Mouse (Mus musculus) urinary bladder, postnatal 25 days (tissue): ENCODE results near the gene Gpr179.
"Not testable (repeated sequence)": the region's sequence is repeated elsewhere in the genome, so short reads cannot be mapped to it uniquely, and the experiment has no call there.

Experiments used
- DNase-seq: peaks from one replicate; pipeline ENCODE4 v3.0.0; 2022; ENCODE audit warnings: low spot score

Gpr179 gene

DNA sequence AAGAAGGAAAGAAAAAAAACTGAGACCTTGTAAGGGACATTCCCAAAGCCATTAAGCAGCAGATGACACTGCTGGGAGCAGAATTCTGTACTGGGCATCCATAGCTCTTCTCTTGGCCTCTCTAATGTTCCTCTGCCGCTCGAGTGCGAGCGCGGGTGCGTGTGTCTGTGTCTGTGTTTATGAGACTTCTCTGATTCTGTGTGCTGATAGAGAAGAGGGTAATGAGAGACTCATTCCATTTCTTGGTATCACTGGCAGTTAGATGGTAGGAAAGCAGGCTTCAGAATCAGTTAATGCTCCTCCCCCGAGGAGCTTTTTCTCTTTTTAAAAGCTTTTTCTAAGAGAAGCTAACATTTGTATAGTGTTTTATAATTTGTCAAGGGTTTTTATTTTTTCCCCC lies 3.4 kb upstream of the Gpr179 start:
- no peak for DNase-seq

DNA sequence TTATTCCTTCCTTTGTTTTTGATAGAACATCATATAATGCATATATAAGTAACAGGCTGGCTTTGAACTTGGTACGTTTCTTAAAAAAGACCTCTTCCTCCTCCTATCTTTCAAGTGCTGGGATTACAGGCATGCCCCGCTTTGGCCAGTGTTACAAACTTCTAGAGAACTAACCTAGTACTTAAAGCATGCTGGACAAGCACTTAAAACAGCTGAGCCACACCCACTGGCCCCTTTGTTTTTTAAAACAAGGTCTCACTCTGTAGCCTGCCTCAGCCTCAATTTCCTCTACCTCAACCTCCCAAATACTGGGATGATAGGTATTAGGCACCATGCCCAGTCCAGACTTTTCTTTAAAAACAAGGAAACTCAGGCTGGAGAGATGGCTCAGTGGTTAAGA lies 2.8 kb upstream of the Gpr179 start:
- DNase-seq, result no peak

- no peak for DNase-seq
These were observed 1.2 kb upstream of the Gpr179 start for GRCm38 (mm10) chr11:97352935-97353597.

GRCm38 (mm10) chr11:97350035-97350434 lies 1.8 kb downstream of the Gpr179 start:
- peak; percentile 36 for DNase-seq

- no peak for DNase-seq
These were observed 4.6 kb downstream of the Gpr179 start for GRCm38 (mm10) chr11:97347291-97347690.

- DNase-seq, result no peak
These were observed 5.5 kb downstream of the Gpr179 start for GRCm38 (mm10) chr11:97346383-97346782.

DNA sequence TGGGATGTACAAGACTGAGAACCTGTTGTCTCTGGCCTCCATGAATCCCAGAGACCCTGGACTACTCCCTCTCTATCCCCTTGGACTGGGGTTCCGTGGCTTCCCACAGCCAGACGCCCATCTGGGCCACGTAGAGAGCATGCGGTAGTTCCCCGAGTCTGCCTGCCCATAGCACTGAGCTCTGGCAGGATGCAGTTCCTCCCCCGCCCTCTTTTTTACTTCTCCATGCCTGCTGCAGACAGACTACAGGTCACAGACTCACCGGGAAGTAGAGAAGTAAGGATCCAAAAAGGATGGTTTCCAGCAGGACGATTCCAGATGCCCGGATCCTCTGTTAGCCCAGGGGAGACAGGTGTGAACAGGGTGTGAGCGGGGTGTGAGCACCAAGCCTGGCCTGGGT lies 6.4 kb downstream of the Gpr179 start:
- DNase-seq, result no peak

DNA sequence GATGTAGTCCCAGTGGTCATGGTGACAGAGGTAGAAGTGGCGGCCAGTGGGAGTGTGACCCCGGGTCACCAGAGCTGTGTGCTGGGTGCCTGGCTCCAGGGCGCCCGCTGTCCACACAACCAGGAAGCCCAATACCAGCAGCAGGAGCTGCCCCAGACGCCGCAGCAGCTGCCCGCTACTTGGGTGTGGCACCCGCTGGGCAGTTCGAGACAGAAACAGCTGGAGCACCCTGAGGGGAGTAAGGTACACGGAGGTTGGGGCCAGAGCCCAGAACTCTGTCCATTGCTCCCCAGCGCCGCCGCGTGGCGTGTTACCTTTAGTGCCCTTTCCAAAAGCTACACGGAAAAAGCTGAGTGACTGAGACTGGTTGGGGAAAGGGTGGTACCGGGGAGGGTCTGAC lies 8.3 kb downstream of the Gpr179 start:
- peak; percentile 40 for DNase-seq

- DNase-seq, result no peak
These were observed 8.7 kb downstream of the Gpr179 start for GRCm38 (mm10) chr11:97343175-97343574.

- DNase-seq, result peak; percentile 52
These were observed 12.9 kb downstream of the Gpr179 start for GRCm38 (mm10) chr11:97338977-97339315.

DNA sequence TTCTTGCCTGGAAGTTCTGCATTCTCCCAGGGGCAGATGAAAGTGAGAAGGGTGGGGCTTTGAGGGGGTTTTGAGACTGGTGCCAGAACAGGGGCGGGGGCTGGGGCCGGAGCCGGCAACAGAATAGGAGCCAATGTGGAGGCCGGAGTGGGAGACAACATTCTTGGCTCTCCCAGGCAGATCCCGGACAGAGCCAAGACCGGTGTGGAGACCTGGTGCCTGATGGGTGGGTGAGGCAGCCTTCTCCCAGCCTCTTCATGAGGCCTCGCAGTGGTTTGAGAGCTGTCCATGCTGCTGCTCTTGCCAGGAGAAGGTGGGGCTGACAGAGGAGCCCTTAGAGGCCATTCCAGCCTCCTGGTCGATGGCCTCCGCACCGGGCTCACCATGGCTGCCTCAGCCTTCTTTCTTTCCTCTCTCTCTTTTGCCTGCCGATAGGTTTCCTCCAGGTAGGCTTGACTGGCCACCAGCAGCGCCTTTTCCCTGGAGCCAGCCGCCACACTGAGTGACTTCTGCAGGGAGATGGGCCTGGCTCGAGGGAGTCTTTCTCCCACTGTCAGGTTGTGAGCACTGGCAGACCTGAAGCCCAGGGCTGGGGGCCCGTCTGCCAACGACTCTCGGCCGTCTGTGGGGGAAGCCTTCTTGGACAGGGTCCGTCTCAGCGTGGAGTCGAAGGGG lies 13.4 kb downstream of the Gpr179 start:
- no peak for DNase-seq

GRCm38 (mm10) chr11:97337363-97337762 lies 14.5 kb downstream of the Gpr179 start:
- no peak for DNase-seq

DNA sequence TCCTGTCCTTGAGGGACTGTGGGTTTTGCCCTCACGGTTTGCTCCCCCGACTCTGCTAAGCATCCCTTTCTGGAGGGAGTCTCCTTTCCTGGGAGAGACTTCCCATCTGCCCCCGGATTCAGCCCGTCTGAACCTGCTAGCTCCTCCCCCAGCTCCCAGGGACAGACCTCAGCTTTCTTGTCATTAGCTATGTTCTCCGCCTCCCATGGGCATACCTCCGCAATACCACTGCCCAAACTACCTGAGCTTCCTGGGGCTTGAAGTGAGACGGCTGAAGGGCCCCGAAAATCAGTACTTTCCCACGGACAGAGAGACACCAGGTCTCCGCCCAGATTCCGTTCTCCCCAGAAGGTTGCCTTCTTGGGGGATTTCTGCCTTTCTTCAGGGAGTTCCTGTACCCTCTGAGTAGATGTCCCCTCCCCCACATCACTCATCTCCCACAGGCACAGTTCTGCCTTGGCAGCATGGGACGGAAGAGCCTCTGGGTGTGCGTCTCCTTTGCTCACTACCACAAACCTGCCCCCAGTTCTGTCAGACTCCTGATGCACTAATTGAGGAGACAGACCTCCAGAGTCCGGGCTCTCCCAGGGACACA lies 15.0 kb downstream of the Gpr179 start:
- DNase-seq, result no peak

DNA sequence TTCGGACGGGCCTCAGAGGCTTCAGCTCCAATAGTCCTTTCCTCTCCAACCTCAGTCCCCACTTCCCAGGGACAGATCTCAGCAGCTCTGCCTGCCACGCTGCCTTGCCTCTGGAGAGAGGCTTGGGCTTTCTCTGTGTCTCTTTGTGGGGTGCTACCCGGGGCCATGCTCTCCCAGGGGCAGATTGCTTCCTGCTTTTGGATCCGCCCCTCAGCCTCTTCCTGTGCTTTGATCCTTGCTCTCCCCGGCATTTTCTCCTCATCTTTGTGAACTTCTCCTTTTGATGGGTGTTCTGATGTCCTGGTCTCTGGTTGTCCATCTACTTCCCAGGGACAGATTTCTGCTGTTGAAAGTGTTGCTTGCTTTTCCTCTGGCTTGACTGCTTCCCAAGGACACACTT lies 15.6 kb downstream of the Gpr179 start:
- DNase-seq, result no peak

GRCm38 (mm10) chr11:97334400-97334799 lies 17.5 kb downstream of the Gpr179 start:
- DNase-seq, result no peak

DNA sequence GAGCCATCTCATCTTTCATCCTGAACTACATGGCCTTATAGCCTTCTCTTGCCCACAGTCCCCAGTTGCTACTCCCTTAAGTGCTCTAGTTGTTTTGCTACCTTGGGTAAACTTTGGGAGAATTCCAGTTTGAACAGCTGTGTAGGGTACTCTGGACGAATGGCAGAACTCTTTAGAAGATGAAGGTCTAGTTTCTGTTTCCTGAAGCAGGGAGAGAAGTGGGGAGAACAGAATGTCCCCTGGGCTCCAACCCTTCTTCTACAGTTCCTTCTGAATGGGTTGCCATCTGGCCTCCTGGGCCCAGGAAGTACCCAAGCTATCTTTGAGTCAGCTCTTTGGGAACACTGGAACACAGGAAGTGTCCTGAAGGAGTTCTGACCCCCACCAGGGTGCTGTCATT lies 18.0 kb downstream of the Gpr179 start:
- no peak for DNase-seq

DNA sequence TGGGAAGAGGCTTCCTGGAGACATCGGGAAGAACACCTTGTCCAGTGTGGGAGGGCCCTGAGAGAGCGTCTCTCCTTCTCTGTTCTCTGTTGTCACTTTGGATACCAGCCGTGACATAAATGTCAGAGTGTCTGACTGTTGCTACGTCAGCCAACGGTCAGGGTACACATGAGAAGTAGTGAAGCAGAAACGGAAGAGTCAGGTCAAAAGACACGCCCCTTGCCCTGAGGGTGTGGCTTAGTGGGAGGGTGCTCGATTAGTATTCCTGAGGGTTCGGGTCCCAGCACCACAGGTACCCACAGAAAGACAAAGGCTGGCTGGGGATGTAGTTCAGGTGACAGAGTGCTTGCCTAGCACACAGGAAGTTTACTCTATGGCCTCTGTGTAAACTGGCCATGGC lies 18.8 kb downstream of the Gpr179 start:
- DNase-seq, result no peak

DNA sequence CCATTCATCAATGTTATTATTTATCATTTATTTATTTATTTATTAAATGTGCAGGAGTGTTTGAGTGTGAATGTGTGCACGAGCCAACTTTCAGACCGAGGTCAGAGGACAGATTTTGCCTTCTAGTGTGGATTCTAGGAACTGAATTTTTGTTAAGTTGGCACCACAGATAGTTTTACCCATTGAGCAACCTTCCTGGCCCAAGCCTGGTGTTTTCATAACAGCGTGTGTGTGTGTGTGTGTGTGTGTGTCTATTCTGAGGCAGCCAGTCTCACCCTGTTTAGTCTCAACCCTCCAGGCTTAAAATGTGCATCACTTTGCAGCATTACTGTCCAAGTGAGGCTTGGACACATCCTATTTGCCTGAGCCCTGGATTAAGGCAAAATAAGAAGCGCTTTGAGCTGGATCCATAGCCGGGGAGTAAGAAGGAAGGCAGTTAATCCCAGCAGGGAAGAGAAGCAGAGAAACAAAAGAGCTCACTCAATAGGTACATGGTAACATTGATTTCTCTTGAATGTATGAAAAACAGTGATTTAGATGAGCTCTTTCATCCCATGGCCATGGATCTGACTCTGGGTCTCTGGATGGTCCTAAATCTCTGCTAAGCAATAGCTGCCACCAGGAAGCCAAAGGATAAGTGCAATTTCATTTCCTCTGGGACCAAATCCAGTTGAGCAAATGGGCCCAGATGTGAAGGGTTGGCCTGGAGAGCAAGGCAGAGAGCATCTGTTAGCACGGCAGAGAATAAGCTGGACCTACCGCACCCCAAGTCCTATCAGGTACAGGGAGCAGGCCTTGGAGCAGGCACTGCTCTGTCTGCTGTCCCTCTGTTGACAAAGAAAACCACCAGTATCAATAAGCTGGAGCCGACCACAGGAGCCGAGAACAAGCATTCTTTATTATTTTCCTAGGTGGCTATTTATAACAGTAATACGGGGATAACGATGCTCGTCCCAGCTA lies 20.4 kb downstream of the Gpr179 start:
- DNase-seq, result no peak

- no peak for DNase-seq
These were observed 21.6 kb downstream of the Gpr179 start for GRCm38 (mm10) chr11:97330315-97330714.

GRCm38 (mm10) chr11:97328148-97328547 lies 23.7 kb downstream of the Gpr179 start:
- peak; percentile 59 for DNase-seq

- DNase-seq, result no peak
These were observed 26.7 kb downstream of the Gpr179 start for GRCm38 (mm10) chr11:97325224-97325623.

DNA sequence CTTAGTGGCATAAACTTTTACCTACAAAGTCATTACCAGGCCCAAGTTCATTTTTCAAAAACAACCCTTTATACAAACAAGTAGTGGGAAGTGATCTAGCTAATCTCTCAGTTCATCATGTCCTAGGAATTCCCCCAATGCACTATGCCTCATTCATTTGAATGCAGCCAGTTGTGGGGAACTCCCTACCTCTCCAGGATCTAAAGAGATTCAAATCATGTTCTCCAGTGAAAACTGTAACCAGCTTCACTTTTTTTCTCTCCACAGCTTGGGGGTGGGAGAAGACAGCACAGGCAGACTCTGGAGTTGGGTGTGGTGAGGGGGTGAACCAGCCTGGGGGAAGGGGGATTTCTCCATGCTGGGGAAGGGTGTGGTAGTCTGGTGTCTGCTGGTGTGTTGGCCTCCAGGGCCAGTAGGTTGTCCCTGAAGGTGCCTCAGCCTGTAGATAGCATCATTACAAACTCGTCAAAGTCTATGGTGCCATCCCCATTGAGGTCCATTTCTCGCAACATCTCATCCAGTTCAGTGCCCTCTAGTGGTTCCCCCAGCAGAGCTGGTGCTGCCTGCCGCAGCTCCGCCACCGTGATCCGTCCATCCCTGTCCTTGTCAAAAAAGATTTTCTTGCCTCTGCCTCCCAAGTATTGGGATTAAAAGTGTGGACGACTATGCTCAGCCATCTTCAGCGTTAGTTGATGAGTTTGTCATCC lies 29.8 kb downstream of the Gpr179 start:
- DNase-seq, result not testable (repeated sequence)
